Mouse (Mus musculus) left cerebral cortex, adult 8-10 months (tissue): Measurements from ENCODE around the gene Sf3b3. TPM values are rescaled to one million over a fixed set of nuclear protein-coding genes. Genes with fewer than 3 reads are reported as not detected.

ENCODE experiments used
- DNase-seq, 2 experiments: peaks; one replicate each; pipeline ENCODE4 v3.0.0; 2022; ENCODE audit warnings: low spot score in 2 of 2
- total RNA-seq, 4 experiments: library from RNA; stranded (reverse); gene quantifications; 2 replicates each; pipeline ENCODE4 v1.2.4; 2022

Gene Sf3b3
- total RNA-seq, 4 experiments from 2014 or later, result 58.6 to 66.2 (median 60.5) TPM

DNA sequence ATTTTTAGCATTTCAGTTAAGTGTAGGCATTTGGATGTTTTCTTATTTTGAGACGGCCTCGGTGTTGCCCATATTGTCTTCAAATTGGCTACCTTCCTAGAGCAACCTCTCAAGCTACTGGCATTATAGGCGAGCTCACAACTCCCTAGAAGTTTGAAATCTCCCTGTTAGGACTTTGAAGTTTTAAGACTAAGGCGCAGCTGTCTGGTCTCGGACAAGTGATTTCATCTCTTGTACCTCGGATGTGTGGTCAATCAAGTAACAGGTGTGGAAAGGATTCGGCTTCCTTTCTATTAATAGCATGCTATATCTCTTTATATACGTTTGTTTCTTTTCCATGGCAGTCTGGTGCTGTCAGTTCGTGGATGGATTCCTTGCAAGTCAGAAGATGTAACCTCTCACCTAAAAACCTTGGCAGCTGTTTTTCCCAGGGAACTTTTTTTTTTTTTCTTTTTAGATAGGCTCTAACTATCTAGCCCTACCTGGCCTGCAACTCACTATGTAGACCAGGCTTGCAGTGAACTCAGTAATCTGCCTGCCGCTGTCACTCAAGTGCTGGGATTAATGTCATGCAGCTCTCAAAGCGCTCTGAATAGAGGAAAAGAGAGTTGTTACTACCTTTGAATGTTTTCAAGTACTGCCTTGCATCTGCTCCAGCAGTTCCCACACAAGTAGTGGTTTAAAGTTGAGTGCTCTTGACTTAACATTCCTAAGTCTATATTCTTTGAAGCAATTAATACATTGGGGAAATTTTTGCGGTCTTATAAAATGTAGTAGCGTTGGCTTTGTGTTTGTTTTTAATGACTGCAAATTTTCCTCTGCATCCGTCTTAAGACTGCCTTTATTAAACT, 1.3 kb upstream of the Sf3b3 start:
- no peak for DNase-seq

DNA sequence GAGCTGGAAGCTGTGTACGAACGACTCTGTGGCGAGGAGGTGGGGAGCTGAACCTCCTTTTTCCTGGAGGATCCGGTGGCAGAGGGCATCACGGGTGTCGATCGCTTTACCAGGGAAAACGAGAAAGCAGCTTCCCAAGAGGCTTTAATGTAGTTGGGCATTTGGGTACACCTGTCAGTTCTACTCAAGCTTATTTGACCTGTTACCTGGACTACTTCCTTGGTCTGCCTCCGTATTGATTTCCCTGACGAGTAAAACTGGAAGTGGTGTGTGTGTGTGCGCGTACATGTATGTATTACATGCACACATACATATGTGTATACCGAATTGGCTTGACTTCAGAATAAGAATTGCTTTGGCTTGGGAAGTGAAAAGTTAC, 573 bp upstream of the Sf3b3 start:
- no peak for DNase-seq

DNA sequence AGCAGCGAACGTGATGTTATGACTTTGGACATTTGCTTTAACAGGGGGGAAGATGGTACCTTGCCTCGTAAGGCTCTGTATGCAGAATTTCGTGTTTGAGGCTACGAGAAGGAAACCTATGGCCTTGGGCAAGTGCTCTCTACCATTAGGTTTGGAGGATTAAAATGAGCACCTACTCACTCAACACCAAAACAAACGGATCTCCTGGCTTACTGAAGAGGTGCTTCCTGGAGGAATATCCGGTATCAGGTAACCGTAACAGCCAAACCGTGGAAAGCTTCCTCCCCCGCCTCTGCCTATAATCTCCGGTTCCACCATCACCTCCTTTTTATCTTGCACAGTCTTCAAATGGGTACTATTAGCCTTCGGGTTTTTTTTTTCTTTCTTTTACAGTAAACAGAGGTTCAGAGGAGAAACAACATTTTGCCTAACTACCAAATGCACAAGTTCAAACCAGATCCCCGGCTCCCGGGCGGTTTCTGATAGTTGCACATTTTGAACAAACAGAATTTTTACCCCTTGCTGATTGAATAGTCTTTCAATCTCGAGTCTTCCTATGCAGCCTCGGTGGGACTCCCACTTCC, 674 bp downstream of the Sf3b3 start:
- DNase-seq, result no peak

DNA sequence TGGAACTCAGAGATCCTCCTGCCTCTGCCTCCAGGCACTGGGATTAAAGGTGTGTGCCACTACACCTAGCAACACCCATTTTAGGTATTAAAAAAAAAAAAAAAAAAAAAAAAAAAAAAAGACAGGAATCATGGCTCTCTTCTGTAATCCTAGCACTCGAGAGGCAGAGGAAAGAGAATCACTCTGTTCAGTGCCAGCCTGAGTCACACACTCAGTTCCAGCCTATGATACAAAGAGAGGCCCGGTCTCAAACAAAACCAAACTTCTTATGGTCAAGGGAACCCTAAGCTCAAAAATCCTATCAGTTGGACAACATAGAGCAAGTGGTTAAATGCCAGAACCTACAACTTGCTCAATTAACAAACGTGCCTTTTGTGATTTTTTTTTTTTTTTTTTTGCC, 1.6 kb downstream of the Sf3b3 start:
- no peak for DNase-seq

DNA sequence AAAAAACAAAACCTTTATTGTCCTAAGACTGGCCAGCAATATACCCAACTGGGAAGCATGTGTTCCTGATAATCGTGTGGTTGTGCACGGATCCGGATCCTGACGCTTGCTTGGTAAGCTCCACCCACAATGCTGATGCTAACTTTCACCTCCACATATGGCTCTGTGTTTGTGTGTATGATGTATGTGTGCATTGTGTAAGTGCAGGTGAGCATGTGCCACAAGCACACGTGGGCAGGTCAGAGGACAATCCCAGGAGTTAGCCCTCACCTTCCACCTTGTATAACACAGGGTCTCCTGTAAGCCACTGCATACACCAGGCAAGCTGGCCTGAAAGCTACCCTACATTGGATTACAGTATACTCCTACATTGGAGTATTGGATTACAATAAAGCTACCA, 3.4 kb downstream of the Sf3b3 start:
- DNase-seq, result no peak

DNA sequence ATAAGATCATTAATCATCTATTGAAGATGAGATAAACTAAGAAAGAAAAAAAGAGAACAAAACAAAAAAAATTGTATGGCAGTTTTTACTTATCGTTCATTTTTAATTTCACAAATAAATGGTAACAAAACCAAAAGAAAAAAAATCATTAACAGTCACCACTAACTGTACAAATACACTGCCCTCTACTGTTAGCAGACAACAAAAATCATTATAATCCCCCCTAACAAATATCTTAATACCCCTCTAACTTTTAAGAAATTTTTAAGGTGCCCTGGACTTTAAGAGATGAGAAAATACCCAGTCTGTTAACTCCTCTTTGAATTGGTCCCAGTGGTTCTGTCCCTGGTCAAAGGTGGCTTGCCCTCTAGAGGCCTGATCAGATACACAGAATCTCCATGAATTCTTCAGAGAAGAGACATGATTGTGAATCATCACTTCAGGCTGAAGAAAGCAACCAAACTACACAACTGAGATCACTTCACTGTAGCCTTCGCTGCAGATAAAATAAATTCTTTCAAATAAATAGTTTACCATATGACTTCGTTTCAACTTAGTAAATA, 4.5 kb downstream of the Sf3b3 start:
- no peak for DNase-seq

DNA sequence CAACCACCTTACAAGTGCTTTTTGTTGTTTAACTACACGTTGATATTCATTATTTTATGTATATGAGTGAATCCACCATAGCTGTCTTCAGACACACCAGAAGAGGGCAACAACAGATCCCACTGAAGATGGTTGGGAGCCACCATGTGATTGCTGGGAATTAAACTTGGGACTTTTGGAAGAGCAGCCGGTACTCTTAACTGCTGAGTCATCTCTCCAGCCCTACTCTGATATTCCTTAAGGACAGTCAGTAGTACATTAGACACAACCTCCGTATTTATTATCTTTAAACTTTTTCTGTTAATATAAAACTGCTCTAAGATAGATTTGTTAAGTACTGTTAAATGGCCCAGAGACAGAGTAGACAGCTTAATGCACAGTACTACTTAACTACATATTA, 14.6 kb downstream of the Sf3b3 start:
- no peak for DNase-seq

DNA sequence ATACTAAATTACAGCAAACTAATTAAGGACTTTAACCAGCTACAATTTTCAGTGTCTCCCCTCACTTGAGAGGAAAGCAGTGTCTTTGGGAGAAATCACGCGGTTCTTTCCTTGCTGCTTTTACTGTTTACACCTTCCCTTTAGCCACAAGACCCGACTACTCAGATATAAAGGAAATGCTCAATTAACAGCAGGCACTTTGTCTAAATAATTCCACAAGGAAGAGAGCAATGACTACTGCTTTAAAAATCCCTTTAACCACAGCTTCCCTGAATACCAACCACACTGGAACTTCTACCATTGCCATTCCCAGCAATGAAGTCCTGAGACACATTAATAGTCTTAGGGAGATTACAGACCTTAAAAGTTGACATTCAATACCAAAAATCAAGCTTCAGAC, 18.1 kb downstream of the Sf3b3 start:
- no peak for DNase-seq

DNA sequence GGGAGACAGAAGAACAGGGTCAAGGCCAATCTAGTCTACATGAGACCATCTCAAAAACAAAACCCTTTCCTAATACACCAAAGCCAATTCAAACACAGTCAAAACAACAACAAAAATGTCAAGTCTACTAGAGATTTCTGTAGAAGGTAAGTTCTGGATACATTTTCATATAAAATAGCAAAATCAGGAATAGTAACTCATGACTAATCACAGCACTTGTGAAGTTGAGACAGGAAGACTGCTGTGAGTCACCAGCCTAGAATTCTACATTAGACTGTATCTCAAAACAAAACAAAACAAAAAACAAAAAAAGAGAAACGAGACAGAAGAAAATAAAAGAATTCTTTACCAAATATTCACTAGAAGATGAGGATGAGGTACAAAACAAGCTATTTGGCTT, 21.7 kb downstream of the Sf3b3 start:
- DNase-seq, result no peak

DNA sequence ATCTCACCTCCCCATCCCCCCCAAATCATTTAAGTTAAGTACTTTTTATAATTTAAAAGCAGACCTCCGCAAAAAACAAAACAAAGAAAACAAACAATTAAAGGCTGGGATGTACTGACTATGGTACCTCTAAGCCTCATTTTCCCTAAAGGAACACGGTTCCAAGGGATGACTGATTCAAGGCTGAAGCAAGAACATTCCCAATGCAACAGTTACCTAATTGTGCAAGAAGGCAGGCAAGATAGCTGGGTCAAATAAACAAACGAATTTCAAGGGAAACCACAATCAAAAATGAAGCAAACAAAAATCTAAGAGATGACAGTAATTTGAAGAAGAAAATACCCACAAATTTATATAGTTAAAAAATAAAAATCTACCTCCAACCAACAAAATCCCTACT, 24.6 kb downstream of the Sf3b3 start:
- DNase-seq, result no peak

DNA sequence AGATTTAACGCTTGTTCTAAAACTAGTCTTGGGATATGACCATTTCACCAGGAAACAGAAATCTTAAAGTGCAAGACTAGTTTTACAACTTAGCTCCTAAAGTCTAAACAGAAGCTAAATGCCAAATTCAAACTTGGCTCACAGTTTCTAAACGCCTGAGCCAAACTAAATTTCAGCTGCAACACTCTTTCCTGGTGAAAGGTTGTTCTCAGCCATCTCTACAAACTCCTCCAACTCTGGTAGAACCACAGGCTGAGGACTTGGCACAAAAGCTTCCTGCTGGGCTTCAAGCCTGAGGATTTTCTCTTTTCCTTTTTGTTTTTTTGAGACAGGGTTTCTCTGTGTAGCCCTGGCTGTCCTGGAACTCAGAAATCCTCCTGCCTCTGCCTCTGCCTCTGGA, 26.3 kb downstream of the Sf3b3 start:
- DNase-seq, result no peak

DNA sequence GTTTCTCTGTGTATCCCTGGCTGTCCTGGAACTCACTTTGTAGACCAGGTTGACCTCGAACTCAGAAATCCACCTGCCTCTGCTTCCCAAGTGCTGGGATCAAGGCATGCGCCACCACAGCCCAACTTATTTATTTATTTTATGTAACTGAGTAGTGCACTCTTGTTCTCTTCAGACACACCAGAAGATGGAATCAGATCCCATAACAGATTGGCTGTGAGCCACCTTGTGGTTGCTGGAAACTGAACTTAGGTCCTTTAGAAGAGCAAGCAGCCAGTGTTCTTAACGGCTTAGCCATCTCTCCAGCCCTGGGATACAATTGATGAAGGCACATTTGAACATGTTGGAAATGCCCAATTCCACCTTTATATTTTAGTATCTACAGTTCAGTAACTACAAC, 28.0 kb downstream of the Sf3b3 start:
- DNase-seq, result no peak

DNA sequence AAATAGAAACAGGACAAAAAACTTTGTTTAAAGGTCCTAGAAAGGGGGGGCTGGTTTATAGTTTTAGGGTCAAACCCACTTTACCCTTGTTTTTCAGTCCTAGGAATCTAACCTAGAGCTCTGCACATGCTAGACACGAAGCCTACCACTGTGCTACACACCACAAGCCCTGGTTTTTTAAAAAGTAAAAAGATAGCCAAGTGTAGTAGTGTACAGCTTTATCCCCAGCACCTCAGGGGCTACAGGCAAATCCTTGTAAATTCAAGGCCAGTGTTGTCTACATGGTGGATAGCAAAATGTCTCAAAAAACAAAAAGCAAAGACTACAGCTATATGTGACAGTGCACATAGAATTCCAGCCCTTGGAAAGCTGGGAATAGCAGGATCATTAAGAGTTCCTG, 29.6 kb downstream of the Sf3b3 start:
- no peak for DNase-seq

DNA sequence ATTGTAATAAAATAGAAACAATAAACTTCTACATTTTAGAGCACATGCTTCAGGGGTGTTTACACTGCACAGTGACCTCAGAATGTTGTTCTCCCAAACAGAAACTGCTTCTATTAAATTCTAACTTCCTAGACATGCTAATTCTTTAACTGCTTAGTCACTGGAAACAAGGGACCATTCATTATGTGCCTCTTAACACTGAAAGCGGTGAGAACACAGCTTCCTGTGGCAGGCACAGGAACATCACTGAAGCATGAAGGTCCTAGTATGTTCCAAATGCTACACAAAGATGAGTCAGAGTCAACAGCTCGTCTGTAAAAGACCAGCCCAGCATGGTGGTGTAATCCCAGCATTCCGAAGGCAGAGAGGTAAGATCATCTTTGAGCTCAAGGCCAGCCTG, 31.3 kb downstream of the Sf3b3 start:
- DNase-seq, result no peak

DNA sequence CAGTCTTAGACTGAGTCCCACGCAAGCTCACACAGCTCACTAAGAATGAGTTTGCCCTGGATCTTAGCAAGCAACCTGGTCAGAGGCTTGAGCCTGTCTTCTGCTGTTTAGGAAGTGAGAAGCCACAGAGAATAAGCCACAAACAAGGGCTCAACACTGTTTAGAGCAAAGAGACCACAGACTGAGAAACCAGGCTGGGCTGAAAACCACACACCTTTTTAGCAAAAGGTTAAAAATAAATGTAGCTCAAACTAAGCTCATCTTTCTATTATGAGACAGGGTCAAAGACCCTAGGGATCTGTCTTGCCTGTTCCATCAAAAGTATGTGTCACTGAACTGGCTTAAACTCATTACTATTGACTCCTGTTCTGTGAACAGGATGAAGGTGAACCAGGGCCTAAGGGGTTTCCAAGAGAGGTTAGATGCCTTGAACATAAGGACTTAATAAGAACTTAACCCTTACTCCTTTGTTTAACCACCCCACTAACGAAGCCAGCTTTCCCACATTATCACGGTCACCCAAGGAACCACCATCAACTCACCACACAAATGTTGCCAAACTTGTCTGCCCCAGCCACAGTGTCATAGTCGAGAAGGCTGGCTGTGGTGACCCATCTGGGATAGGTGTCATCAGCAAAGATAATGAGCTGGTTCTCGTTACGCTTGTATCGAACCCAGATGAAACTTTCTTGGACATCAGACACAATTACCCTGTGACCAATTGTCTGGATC, 33.3 kb downstream of the Sf3b3 start:
- DNase-seq, result no peak

DNA sequence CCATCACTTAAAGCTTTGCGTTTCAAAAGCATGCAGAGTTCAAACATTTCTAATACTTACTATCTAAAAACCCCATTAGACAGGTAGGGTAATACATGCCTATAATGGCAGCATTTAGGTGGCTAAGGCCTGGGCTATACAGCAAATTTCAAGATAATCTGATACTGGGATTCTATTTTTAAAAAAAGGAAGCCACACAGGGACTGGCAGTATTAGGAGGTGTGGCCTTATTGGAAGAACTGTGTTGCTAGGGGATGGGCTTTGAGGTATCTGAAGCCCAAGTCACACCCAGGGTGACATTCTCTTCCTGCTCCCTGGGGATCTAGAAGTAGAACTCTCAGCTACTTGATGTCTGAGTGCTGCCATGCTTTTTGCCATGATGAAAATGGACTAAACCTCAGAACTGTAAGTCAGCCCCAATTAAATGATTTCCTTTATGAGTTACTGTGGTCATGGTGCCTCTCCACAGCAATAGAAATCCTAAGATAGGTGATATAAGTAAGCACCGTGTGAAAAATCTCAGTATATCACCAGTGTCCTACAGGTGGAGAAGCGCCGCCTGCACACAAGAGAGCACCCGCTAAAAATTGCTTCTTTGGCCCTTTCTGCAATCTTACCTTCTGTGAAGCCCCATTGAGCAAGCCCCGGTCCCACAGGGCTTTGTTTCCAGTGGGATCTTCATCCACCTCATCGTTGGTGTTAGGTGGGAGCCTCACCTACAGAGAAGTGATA, 34.1 kb downstream of the Sf3b3 start:
- DNase-seq, result no peak

DNA sequence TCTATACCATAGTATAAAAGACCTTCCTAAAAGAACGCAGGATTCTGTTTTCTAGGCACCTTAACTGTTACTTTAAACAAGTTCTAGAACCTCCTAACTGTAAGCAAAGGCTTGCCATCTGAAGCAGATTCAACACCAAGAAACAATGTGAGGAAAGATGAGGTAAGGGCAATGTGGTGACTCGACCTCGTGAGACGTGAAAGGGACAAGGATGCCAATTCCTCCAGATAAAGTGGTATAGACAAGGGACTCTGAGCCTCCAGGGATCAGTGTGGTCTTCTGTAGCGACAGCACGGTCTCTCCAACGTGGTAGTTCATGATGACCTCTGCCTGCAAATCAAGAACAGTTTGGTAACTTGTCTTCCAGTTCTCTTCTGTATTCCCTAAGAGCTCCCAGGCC, 34.8 kb downstream of the Sf3b3 start:
- DNase-seq, result no peak

DNA sequence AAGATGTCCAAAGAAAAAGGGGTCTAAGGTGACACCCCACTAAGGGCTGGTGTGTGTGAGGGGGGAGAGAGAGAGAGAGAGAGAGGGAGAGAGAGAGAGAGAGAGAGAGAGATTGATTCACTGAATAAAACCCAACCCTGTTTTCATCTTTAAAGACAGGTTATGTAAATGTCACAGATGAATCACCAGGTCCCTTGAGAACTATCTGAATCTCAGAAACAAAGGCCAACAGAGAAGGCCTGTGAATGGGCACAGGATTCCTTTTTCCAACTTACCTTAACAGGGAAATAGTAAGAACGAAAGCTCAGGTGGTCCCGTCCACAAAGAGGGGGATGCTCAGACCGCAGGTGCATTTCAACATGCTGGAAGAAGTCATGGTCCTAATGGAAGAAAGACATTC, 35.5 kb downstream of the Sf3b3 start:
- no peak for DNase-seq

DNA sequence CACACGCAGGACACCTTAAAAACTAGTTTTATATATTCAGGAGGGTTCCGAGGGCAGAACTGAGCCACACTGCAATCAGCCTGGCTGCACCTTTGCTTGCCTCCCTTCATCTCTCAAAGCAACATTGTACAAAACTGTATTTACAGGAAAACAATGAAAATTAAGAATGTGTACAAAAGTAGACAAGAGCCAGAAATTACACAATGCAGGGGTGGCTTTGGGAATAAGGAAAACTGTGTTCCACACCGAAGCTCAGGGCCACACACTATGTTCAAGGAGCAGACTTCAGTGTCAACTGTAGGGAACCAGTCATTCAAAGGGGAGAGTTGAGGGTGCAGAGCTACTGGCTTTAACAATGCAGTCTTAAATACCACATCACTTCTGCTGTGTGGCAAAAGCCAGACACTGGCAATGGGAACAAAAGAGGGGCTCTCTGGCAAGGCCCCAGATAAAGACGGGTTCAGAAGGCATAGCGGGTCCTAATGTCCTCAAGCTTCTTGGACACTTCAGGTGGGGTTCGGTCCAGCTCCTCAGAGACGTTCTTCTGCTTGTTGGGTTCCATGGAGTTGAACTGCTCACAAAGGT, 36.0 kb downstream of the Sf3b3 start:
- DNase-seq, result no peak

DNA sequence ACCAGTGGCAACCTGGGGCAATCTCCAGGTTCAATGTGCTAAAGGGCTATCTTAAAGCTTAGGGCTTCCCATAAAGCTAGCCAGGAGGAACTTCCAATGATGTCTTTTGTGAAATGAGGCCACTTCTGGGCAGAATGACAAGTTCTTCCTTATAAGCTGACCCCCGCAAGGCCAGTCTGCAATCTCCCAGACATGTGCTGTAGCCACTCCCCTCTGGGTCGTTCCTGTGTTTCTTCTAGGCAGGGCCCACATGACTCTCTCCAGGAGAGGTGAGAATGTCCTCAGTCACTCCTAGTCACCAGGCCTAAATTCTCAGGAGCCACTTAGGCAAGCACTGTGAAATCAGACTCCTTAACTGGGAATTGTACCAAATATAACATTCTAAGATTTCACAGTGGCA, 36.8 kb downstream of the Sf3b3 start:
- DNase-seq, result no peak
